Mouse (Mus musculus): ENCODE results near the gene Kcnip1. TPM values are rescaled to one million over a fixed set of nuclear protein-coding genes. Genes with fewer than 3 reads are reported as not detected.

The Kcnip1 gene
- polyA plus RNA-seq, 1 experiment from 2014 or later, result 1.8 TPM

DNA sequence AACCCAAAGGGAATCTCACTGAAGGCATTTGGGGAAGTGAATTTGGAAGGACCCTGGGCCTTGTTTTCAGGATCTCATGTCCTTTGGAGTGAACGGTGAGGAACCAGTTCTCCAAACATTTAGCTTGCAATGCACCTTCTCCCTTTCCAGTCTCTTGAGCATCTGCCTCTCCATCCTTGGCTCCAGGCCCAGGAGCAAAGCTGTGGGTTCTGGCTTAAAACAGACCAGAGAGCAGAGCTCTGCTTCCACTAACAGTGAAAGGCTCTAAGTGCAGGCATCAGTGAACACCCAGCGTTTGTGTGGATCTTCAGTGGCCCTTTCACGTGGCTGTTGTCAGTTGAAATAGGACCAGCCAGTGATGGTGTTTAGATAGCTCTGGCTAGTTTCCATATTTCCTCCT is 307.0 kb downstream of the Kcnip1 start:
- Histone ChIP-seq H3K4me1 (no peaks in the 10 kb centered on the region), H3K36me3 (no peaks in the 10 kb centered on the region), H3K27me3 (ENCODE audit: insufficient read depth, poor library complexity, severe bottlenecking) (peaks cover 5% of the 10 kb centered on the region; the same call in 1 of the 2 replicates), H3K27ac (no peak overlapping the region), H3K9me3 (no peaks in the 10 kb centered on the region), H3K4me3 (no peak overlapping the region)
- no peak for DNase-seq (ENCODE audit: low spot score)
- 53% methylated on average over 3 of the region's 3 CpGs for WGBS

DNA sequence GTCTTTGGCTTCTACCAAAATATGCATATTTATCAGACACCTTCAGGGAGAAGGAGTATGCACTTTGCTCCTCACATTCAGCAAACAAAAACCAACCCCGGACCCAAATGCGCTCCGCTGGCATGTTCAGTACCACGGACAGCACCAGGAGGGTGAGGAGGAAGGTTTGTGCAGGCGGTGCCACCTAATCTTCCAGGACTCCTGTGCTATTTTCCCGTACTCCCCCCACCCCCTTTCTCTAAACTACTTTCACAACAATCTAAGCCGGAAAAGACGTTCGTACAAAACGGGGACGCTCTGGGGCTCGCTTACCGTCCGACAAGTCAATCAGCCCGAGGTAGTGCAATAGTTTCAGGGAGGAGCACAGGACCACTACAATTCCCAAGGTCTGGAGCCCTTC is 312.8 kb downstream of the Kcnip1 start:
- Histone ChIP-seq H3K4me3 (peak overlapping the region; percentile 34; the same call in 1 of the 2 replicates), H3K36me3 (no peaks in the 10 kb centered on the region)
- WGBS, result 2% methylated on average over 15 of the region's 15 CpGs

DNA sequence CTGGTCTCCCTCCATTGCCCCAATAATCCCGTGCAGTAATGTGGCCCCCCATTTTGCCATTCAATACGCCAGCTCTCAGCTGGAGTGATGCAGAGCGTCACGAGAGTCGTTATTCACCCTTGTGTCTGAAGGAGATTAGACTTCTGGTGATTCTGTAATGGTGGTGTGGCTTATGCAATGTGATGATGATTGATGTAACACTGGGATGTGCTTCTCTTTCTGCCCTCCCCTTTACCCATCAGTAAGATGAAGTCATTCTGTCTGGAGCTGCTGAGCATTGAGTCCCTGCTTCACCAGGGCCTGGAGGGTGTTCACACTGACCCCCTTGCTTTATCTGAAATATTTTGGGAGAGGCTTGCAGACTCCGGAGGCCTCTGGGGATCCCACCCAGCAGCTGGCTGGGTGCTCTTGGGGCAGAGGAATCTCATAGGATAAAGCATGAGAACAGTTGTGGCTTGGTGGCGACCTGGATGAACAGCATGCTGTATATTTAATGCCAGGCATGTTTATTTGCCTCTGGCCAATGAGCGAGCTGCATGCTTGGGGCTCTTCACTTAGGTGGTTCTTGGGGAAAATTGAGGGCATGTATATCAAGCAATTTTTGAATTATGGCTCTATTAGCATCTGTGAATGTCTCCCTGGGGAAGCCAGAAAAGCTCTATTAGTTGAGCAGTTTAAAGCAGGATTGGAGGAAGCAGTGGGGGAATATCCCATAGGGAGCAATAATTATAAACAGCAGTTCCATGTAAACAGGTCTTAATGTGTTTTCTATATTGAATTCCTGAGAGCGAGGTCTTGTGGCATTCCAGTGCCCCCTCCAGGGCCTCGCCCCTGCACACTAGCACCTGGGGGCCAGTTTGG is 322.6 kb downstream of the Kcnip1 start:
- no peak overlapping the region for H3K4me3 ChIP-seq
- H3K27me3 ChIP-seq (ENCODE audit: insufficient read depth, poor library complexity, severe bottlenecking), result no peaks in the 10 kb centered on the region
- H3K36me3 ChIP-seq, result no peaks in the 10 kb centered on the region
- H3K4me1 ChIP-seq, result no peaks in the 10 kb centered on the region
- no peak for DNase-seq (ENCODE audit: low spot score)
- no peak overlapping the region for H3K27ac ChIP-seq
- WGBS, result 80% methylated on average over 10 of the region's 10 CpGs
- no peaks in the 10 kb centered on the region for H3K9me3 ChIP-seq

More for the DNA sequence above, 312.8 kb downstream of the Kcnip1 start:
- Histone ChIP-seq H3K4me1 (peaks cover 4% of the 10 kb centered on the region; the same call in 1 of the 2 replicates), H3K9me3 (no peaks in the 10 kb centered on the region), H3K27ac (no peak overlapping the region), H3K27me3 (ENCODE audit: insufficient read depth, poor library complexity, severe bottlenecking) (peaks cover 13% of the 10 kb centered on the region; the same call in 1 of the 2 replicates)
- DNase-seq (ENCODE audit: low spot score), result no peak

DNA sequence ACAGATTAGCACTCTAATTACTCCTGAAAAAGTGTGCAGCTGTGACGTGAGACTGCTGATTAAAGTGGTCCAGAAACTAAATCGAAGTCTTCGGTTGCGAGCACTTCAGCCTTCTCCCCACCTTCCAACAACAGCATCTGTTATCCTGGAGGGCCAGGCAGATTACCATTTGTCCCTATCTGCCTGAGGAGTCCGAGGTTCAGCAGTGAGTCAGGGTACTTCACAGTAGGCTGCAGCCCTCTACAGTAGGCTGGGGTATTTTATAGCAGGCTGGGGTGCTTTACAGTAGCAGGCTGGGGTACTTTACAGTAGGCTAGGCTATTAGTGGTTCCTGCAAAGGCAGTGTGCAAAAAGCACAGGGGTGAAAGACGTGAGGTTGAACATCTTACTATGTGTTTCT is 324.6 kb downstream of the Kcnip1 start:
- Histone ChIP-seq H3K9me3 (no peaks in the 10 kb centered on the region), H3K27ac (no peak overlapping the region), H3K27me3 (ENCODE audit: insufficient read depth, poor library complexity, severe bottlenecking) (no peaks in the 10 kb centered on the region), H3K4me3 (no peak overlapping the region), H3K36me3 (no peaks in the 10 kb centered on the region), H3K4me1 (no peaks in the 10 kb centered on the region)
- WGBS, result 50% methylated on average over 6 of the region's 6 CpGs
- DNase-seq (ENCODE audit: low spot score), result no peak

DNA sequence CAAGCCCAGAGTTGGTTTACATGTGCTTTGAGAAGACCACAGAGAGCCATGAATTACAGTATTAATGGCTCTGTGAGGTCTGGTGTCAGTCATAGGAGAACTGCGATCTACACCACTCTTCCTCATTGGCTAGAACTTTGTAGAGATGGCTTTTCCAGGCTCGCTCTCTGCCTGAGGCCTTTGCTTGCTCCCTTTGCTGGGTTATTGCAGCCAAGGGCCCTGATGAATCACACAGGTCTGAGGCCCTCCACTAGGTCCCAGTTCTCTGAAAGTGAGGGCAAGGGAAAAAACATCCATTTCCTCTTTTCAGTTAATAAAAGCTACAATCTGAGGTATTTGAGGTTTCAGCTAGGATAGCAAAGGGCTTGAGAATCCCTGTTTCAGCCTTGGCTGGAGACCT is 329.4 kb downstream of the Kcnip1 start:
- WGBS, result 68% methylated on average over 2 of the region's 2 CpGs
- no peaks in the 10 kb centered on the region for H3K27me3 ChIP-seq (ENCODE audit: insufficient read depth, poor library complexity, severe bottlenecking)

DNA sequence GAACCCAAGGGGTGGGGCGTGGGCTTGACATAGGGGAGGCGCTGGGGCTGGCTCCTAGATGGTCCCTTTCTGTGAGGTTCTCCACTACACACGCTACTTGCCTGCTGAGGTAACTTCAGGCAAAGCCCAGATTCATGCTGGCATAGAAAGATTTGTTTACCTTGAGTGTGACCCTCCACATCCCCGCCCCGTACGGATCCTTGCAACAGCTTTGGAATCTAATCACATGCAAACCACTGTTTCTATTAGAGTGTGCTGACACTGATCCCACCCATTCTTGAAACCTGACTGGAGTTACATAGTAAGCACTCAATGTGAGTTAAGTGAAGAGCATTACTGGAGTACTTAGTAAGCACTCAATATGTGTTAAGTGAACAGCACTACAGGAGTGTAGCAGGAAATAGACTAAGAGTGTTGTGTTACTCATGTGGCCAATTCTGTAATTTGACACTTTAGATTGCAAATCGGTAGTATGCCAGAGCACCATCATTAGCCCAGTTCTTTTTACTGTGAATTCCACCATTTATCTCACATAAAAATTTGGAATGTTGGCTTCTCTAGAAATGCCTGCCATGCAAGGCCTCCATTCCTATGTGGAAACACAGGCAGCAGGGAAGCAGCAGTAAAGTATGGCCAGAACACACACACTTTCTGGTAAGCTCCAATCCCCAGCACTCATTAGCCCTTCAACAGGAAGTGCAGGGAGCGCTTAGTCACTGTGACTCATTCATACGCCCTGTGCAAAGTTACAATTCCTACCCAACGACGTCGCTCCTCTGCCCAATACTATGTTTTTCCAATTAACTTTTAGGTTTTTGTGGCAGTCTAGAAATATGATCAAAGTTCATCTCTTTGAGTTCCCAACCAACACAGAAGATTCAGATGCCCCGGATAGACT is 332.7 kb downstream of the Kcnip1 start:
- WGBS, result 67% methylated on average over 13 of the region's 13 CpGs
- Histone ChIP-seq H3K9me3 (no peaks in the 10 kb centered on the region), H3K27me3 (ENCODE audit: insufficient read depth, poor library complexity, severe bottlenecking) (no peaks in the 10 kb centered on the region), H3K4me3 (no peak overlapping the region), H3K27ac (no peak overlapping the region), H3K36me3 (no peaks in the 10 kb centered on the region), H3K4me1 (no peaks in the 10 kb centered on the region)
- DNase-seq (ENCODE audit: low spot score), result no peak

More for the DNA sequence above, 329.4 kb downstream of the Kcnip1 start:
- Histone ChIP-seq H3K4me1 (no peaks in the 10 kb centered on the region), H3K36me3 (no peaks in the 10 kb centered on the region), H3K9me3 (no peaks in the 10 kb centered on the region), H3K27ac (no peak overlapping the region), H3K4me3 (no peak overlapping the region)
- no peak for DNase-seq (ENCODE audit: low spot score)

DNA sequence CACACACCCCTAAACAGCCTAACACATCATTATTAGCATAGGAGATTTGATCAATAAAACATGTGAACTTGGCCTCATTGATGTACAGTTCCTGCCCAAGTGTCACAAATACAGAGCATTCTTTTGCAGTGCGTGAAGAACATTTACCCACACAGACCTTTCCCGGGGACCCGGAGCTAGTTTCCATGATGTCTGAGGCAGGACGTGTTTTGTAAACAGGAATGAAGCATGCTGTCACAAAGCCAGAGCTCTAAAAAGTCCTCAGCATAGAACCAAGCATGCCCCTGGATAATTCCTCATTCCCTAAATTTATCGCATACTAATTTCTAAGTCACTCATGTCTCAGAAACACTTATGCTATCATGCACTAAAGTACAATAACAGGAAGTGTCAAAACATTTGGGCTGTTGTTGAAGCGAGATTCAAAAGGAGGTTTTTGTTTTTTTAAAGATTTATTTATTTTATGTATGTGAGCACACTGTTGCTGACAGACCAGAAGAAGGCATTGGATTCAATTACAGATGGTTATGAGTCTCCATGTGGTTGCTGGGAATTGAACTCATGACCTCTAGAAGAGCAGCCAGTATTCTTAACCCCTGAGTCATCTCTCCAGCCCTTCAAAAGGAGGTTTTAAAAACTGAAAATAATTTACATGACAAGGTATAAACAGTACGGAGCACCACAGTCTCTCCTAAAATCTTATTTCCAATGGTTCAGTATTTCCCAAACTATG is 336.9 kb downstream of the Kcnip1 start:
- Histone ChIP-seq H3K4me3 (no peak overlapping the region), H3K36me3 (no peaks in the 10 kb centered on the region), H3K27me3 (ENCODE audit: insufficient read depth, poor library complexity, severe bottlenecking) (no peaks in the 10 kb centered on the region), H3K27ac (no peak overlapping the region), H3K9me3 (no peaks in the 10 kb centered on the region), H3K4me1 (no peaks in the 10 kb centered on the region)
- WGBS, result 78% methylated on average over 7 of the region's 7 CpGs
- no peak for DNase-seq (ENCODE audit: low spot score)

DNA sequence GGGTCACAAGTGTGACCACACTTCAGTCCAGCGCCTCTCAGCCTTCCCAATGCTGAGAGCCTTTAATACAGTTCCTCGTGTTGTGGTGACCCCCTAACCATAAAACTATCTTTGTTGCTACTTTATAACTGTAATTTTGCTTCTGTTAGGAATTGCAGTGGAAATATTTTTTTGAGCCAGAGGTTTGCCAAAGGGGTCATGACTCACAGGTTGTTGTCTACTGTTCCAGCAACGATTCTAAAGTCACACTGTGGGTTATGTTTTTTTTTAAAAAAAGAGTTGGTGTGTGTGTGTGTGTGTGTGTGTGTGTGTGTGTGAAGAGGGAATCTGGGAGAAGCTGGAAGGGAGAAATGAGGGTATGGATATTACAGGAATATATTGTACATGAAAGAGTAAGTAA is 337.7 kb downstream of the Kcnip1 start:
- Histone ChIP-seq H3K4me1 (no peaks in the 10 kb centered on the region), H3K36me3 (no peaks in the 10 kb centered on the region), H3K27me3 (ENCODE audit: insufficient read depth, poor library complexity, severe bottlenecking) (no peaks in the 10 kb centered on the region), H3K9me3 (no peaks in the 10 kb centered on the region), H3K27ac (no peak overlapping the region), H3K4me3 (no peak overlapping the region)
- DNase-seq (ENCODE audit: low spot score), result no peak
- 75% methylated on average over 3 of the region's 3 CpGs for WGBS

DNA sequence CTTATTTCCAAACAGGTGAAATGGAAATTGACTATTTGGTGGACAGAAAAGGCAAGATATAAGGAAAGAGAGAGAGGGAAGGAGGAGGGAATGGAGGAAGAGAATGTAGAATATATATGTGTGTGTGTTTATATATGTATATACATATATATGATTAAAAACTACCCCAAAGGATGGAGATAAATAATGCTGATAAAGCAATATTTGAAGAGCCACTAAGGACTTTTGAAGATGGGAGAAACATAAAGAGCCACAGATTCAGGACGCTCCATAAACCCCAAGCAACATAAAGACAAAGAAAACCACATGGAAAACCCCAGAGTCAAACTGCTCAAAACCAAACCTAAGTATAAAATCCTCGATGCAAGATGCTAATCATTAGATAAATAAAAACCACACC is 338.5 kb downstream of the Kcnip1 start:
- Histone ChIP-seq H3K9me3 (no peaks in the 10 kb centered on the region), H3K4me1 (no peaks in the 10 kb centered on the region), H3K4me3 (no peak overlapping the region), H3K36me3 (no peaks in the 10 kb centered on the region), H3K27ac (no peak overlapping the region), H3K27me3 (ENCODE audit: insufficient read depth, poor library complexity, severe bottlenecking) (no peaks in the 10 kb centered on the region)
- DNase-seq (ENCODE audit: low spot score), result no peak
- 76% methylated on average over 2 of the region's 2 CpGs for WGBS

DNA sequence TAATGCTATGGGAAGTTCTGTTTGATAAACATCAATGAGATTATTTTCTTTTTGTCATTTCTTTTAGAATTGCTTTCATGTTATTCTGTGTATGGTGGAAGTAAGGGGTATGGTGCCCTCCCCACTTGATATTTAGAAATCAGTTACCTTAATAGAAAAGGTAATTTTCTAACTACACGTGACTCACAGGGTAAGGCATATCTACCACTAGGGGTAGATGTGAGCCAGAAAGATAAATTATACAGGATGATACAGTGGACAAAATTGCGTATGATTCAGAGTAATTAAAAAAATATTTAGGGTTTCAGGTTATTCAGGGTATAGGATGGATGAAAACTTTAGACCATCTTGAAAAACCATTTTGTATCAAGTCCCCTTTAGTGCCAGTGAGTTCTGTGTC is 343.6 kb downstream of the Kcnip1 start:
- H3K36me3 ChIP-seq, result no peaks in the 10 kb centered on the region
- H3K27me3 ChIP-seq (ENCODE audit: insufficient read depth, poor library complexity, severe bottlenecking), result no peaks in the 10 kb centered on the region
- 80% methylated on average over 2 of the region's 2 CpGs for WGBS
- H3K27ac ChIP-seq, result no peak overlapping the region
- DNase-seq (ENCODE audit: low spot score), result no peak
- H3K4me1 ChIP-seq, result no peaks in the 10 kb centered on the region
- H3K4me3 ChIP-seq, result no peak overlapping the region
- no peaks in the 10 kb centered on the region for H3K9me3 ChIP-seq

DNA sequence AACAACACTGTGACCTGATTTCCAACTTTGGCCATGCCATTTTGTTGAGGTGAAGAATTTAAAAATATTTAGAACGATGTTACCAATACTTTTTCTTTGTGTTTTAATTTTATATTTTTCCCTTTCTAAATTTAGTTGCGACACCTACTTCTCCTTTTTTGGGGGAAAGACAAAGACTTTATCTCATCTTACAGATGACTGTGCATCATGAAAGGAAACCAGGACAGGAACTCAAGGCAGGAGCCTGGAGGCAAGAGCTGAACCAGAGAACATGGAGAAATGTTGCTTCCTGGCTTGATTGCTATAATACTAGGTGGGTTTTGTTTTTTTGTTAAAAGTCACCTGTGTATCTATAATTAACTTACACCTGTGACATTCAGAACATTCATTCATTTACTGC is 355.8 kb downstream of the Kcnip1 start:
- H3K4me3 ChIP-seq, result no peak overlapping the region
- H3K27me3 ChIP-seq (ENCODE audit: insufficient read depth, poor library complexity, severe bottlenecking), result no peaks in the 10 kb centered on the region
- DNase-seq (ENCODE audit: low spot score), result no peak
- H3K36me3 ChIP-seq, result no peaks in the 10 kb centered on the region
- WGBS, result 83% methylated on average over 2 of the region's 2 CpGs
- no peak overlapping the region for H3K27ac ChIP-seq
- no peaks in the 10 kb centered on the region for H3K9me3 ChIP-seq
- H3K4me1 ChIP-seq, result no peaks in the 10 kb centered on the region

DNA sequence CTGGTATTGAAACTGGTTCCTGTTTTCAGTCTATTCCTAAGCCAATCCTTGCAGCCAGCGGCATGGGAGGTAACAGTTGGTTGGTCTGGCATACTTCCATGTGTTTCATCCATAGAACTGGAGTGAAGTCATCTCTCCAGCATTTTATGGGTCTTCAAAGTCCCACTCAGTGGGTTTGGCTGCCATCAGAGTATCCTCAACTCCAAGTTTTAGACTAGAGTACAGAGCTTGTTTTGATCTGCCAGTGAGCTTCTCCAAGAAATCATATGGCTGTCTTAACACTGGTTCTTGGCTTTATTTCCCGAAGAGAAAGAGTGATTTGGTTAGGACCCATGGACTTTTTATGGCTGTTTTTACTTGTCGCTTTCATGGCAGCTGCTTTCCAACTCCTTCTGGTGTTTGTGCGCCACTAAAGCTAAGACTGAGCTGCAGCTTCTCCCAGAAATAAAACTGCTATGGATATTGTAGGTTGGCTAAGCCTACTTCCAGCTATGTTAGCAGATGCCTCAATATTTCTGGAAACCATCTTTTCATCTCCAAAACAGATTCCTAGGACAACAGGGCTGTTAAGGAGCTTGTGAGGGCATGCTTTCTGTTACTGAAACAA is 365.7 kb downstream of the Kcnip1 start:
- no peak for DNase-seq (ENCODE audit: low spot score)
- Histone ChIP-seq H3K36me3 (no peaks in the 10 kb centered on the region), H3K4me1 (no peaks in the 10 kb centered on the region), H3K4me3 (no peak overlapping the region), H3K27ac (no peak overlapping the region), H3K9me3 (no peaks in the 10 kb centered on the region), H3K27me3 (ENCODE audit: insufficient read depth, poor library complexity, severe bottlenecking) (no peaks in the 10 kb centered on the region)
- 80% methylated on average over 4 of the region's 4 CpGs for whole genome bisulfite sequencing
